Mouse (Mus musculus) embryonic facial prominence, embryonic 11.5 days (tissue): ENCODE measurements around the gene Trmt10b. TPM values are rescaled to one million over a fixed set of nuclear protein-coding genes. Genes with fewer than 3 reads are reported as not detected.

Experiments
- ATAC-seq: fragments of 200-750 bp; cut with Nextera tagmentation; replicated peaks from 2 replicates; pipeline ENCODE4 v1.8.0; 2017; ENCODE audit warnings: low read depth; ENCODE audit not compliant: insufficient number of reproducible peaks, low FRiP score, low TSS enrichment
- DNase-seq: peaks from one replicate; pipeline ENCODE4 v3.0.0-alpha.2; 2015; ENCODE audit warnings: low spot score
- H3K27ac ChIP-seq: fragments of 300-500 bp; sonication (generic); replicated peaks from 2 replicates; pipeline ENCODE4 v1.5.1; 2014; ENCODE audit warnings: mild to moderate bottlenecking, low read depth, low read length, control low read depth
- H3K27me3 ChIP-seq: fragments of 300-500 bp; sonication (generic); 2 replicates; pipeline ENCODE4 v1.6.1; 2014; ENCODE audit warnings: mild to moderate bottlenecking, low read length, moderate library complexity, mixed read lengths; ENCODE audit not compliant: control insufficient read depth, insufficient read depth
- H3K36me3 ChIP-seq: fragments of 300-500 bp; sonication (generic); replicated peaks from 2 replicates; pipeline ENCODE4 v1.6.1; 2014; ENCODE audit warnings: low read depth, mild to moderate bottlenecking, low read length, moderate library complexity, mixed read lengths; ENCODE audit not compliant: control insufficient read depth, insufficient read depth
- H3K4me1 ChIP-seq: fragments of 300-500 bp; sonication (generic); 2 replicates; pipeline ENCODE4 v1.6.1; 2014; ENCODE audit warnings: low read length, mixed read lengths; ENCODE audit not compliant: control insufficient read depth, insufficient read depth
- H3K4me2 ChIP-seq: fragments of 300-500 bp; sonication (generic); 2 replicates; pipeline ENCODE4 v1.6.1; 2014; ENCODE audit warnings: low read depth, mild to moderate bottlenecking, control low read depth, low read length, moderate library complexity
- H3K4me3 ChIP-seq: fragments of 300-500 bp; sonication (generic); 2 replicates; pipeline ENCODE4 v1.5.1; 2014; ENCODE audit warnings: low read depth, low read length, control low read depth
- H3K9ac ChIP-seq: fragments of 300-500 bp; sonication (generic); replicated peaks from 2 replicates; pipeline ENCODE4 v1.6.1; 2014; ENCODE audit warnings: mild to moderate bottlenecking, control low read depth, low read length
- H3K9me3 ChIP-seq: fragments of 300-500 bp; sonication (generic); replicated peaks from 2 replicates; pipeline ENCODE4 v1.6.1; 2016; ENCODE audit warnings: mild to moderate bottlenecking, low read length, inconsistent platforms, mixed read lengths; ENCODE audit not compliant: control insufficient read depth
- WGBS: fragments of 180-500 bp; shearing (Covaris S2); extraction: QIAGEN DNeasy Blood & Tissue Kit; methylation state at CpG from one replicate; pipeline ENCODE4 v1.1.7; 2014; 5-methylcytosine and 5-hydroxymethylcytosine counted together
- polyA plus RNA-seq: library from polyadenylated mRNA; unstranded; fragments of >200 nt; fragmentation: Nextera tagmentation; extraction: Ambion mirVana; gene quantifications from 2 replicates; pipeline ENCODE4 v1.2.1, GENCODE M21; 2014

Gene Trmt10b
- polyA plus RNA-seq, result 20.5 and 22.3 TPM in 2 replicates

GRCm38 (mm10) chr4:45296662-45297564 lies at the start of gene Trmt10b:
TSS of gene Trmt10b (plus strand) at chr4:45297127.
- Histone ChIP-seq H3K9me3 (no peaks in the 10 kb centered on the region), H3K4me2 (peak within 1 kb of the TSS; percentile 45), H3K27ac (no peak within 1 kb of the TSS), H3K4me1 (no peaks in the 10 kb centered on the region), H3K27me3 (no peaks in the 10 kb centered on the region), H3K9ac (peak within 1 kb of the TSS; percentile 58), H3K4me3 (peak within 1 kb of the TSS; percentile 75), H3K36me3 (no peaks in the 10 kb centered on the region; the same call in 1 of the 2 replicates)
- DNase-seq (peak; percentile 92), ATAC-seq (peak; percentile 59; the same call in 1 of the 2 replicates)
- 21% methylated on average over 27 of the region's 27 CpGs for WGBS

DNA sequence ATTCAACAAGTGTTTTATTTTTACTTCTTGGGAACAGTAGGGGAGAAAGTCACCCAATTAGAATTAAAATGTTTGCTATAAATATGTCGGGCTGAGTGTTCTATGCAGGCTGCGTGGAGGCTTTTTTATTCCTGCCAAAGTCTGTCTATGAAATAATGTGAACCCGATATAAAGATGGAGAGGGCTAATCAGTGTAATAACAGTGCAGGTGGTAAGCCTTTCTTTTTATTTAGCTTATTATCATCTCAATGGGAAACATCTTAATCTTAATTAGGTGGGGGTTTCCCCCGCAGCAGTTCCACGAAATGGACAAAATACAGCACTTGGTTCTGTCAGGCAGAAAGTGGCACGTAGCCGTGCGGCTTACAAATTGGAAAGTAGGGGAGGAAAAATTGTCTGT lies 45.7 kb upstream of the Trmt10b start:
- 78% methylated on average over 8 of the region's 8 CpGs for WGBS
- H3K27ac ChIP-seq, result no peak overlapping the region
- H3K36me3 ChIP-seq, result no peaks in the 10 kb centered on the region
- H3K4me1 ChIP-seq, result no peaks in the 10 kb centered on the region
- no peaks in the 10 kb centered on the region for H3K9me3 ChIP-seq
- no peak for DNase-seq
- H3K4me2 ChIP-seq, result no peak overlapping the region
- H3K4me3 ChIP-seq, result no peak overlapping the region
- no peak for ATAC-seq
- H3K27me3 ChIP-seq, result no peaks in the 10 kb centered on the region
- no peak overlapping the region for H3K9ac ChIP-seq

DNA sequence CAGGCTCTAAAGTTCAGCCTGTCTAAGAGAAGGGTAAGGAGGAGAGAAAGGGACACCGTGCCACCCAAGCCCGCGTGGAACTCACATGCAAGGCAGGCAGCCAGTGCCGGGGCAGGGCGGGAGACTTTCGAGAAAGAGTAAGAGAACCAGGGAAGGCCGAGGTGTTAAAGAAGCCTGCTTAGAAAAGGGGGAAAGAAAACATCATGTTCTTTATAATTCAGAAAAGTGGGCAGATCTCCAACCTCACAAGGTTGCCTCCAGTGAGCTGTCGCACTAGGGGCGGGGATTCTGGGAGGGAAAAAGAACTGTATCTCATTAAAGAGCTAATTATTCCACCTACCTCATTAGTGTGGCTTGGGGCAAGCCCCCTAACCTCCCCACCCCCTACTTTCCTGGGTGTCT lies 44.1 kb upstream of the Trmt10b start:
- 55% methylated on average over 9 of the region's 9 CpGs for WGBS
- Histone ChIP-seq H3K4me2 (no peak overlapping the region), H3K4me3 (no peak overlapping the region), H3K36me3 (no peaks in the 10 kb centered on the region), H3K27me3 (no peaks in the 10 kb centered on the region), H3K9ac (no peak overlapping the region), H3K9me3 (no peaks in the 10 kb centered on the region), H3K27ac (no peak overlapping the region), H3K4me1 (no peaks in the 10 kb centered on the region)
- no peak for ATAC-seq
- DNase-seq, result no peak

- Histone ChIP-seq H3K4me3 (no peak overlapping the region), H3K27ac (no peak overlapping the region), H3K36me3 (no peaks in the 10 kb centered on the region), H3K9ac (no peak overlapping the region), H3K4me2 (no peak overlapping the region), H3K9me3 (no peaks in the 10 kb centered on the region), H3K4me1 (no peaks in the 10 kb centered on the region), H3K27me3 (no peaks in the 10 kb centered on the region)
- ATAC-seq (no peak), DNase-seq (peak; percentile 11)
- WGBS, result 51% methylated on average over 11 of the region's 11 CpGs
These were observed 42.9 kb upstream of the Trmt10b start for GRCm38 (mm10) chr4:45253839-45254601.

DNA sequence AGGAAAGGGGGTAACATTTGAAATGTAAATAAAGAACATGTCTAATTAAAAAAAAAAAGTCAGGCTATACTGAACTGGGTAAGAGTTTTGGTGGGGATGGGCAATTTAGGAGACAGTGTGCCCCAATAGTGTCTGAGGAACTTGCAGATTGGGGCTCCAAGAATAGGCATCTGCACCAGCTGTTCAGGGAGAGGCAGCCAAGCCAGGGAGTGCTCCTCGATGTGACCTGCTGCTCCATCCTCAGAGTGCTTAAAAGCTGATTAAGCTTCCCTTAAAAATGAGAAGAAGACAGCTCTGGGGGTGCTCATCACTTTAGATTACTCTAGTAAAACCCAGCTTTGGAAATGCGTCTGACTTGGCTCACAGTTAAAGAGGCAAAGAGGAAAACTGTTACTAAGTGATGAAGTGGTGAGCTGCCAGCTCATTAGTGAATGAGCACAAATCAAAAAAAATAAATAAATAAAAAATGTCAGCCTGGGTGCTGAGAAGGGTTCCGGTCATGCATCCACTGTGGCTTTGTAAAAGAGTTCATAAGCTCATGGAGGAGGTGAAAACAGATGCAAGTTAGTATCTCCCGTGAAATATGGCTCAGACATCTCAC lies 37.6 kb upstream of the Trmt10b start:
- Histone ChIP-seq H3K9me3 (no peaks in the 10 kb centered on the region), H3K36me3 (no peaks in the 10 kb centered on the region), H3K9ac (no peak overlapping the region), H3K4me2 (no peak overlapping the region), H3K4me3 (no peak overlapping the region), H3K27me3 (no peaks in the 10 kb centered on the region), H3K27ac (no peak overlapping the region), H3K4me1 (no peaks in the 10 kb centered on the region)
- DNase-seq (no peak), ATAC-seq (no peak)
- 71% methylated on average over 4 of the region's 4 CpGs for WGBS

DNA sequence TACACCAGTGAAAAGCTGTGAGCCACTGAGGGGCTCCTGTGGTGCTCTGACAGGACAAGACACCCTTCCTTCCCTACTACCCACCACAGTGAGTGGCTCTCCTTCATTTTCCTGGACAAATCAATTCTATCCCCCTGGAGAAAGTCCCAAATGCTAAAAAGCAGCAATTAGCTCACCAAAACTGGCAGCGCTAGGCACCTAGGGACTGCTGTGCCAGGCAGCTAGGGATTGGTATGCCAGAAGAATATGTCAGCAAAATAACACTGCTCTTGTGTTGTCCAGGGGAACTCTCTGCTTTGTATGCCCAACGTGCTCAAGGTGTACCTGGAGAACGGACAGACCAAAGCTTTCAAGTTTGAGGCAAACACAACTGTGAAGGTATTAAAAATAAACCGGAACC lies 35.4 kb upstream of the Trmt10b start:
- DNase-seq (no peak), ATAC-seq (no peak)
- H3K27ac ChIP-seq, result no peak overlapping the region
- H3K27me3 ChIP-seq, result no peaks in the 10 kb centered on the region
- H3K4me3 ChIP-seq, result no peak overlapping the region
- no peaks in the 10 kb centered on the region for H3K9me3 ChIP-seq
- no peaks in the 10 kb centered on the region for H3K36me3 ChIP-seq
- H3K9ac ChIP-seq, result no peak overlapping the region
- H3K4me2 ChIP-seq, result no peak overlapping the region
- WGBS, result 89% methylated on average over 4 of the region's 4 CpGs
- no peaks in the 10 kb centered on the region for H3K4me1 ChIP-seq

- Histone ChIP-seq H3K4me2 (no peak overlapping the region), H3K9ac (no peak overlapping the region), H3K27me3 (no peaks in the 10 kb centered on the region), H3K27ac (no peak overlapping the region), H3K36me3 (no peaks in the 10 kb centered on the region), H3K4me3 (no peak overlapping the region), H3K4me1 (no peaks in the 10 kb centered on the region), H3K9me3 (no peaks in the 10 kb centered on the region)
- WGBS, result 79% methylated on average over 3 of the region's 3 CpGs
- no peak for DNase-seq
- no peak for ATAC-seq
These were observed 29.0 kb upstream of the Trmt10b start for GRCm38 (mm10) chr4:45267883-45268282.
